Mouse (Mus musculus) CD4-positive, CD25-positive, alpha-beta regulatory T cell, adult 2 months (primary cell): ENCODE measurements around the gene Stk33.
"Not testable (repeated sequence)": the region's sequence is repeated elsewhere in the genome, so short reads cannot be mapped to it uniquely, and the experiment has no call there.

ENCODE experiments used
- DNase-seq: peaks from one replicate; pipeline ENCODE4 v3.0.0-alpha.2; 2012; ENCODE audit warnings: low read depth, low spot score

Stk33 gene

GRCm38 (mm10) chr7:109438781-109439591 lies at the start of gene Stk33:
Gene Stk33, minus strand, starts transcription at chr7:109439081.
- no peak for DNase-seq

- no peak for DNase-seq
Measured at GRCm38 (mm10) chr7:109484221-109484620, 45.3 kb upstream of the Stk33 start.

- no peak for DNase-seq
Measured at GRCm38 (mm10) chr7:109480765-109481197, 41.9 kb upstream of the Stk33 start.

- DNase-seq, result no peak
Measured at GRCm38 (mm10) chr7:109477926-109478325, 39.0 kb upstream of the Stk33 start.

GRCm38 (mm10) chr7:109470700-109471099 lies 31.8 kb upstream of the Stk33 start:
- no peak for DNase-seq

- no peak for DNase-seq
Measured at GRCm38 (mm10) chr7:109468262-109468701, 29.4 kb upstream of the Stk33 start.

- no peak for DNase-seq
Measured at GRCm38 (mm10) chr7:109467591-109467990, 28.7 kb upstream of the Stk33 start.

- DNase-seq, result no peak
Measured at GRCm38 (mm10) chr7:109460698-109461097, 21.8 kb upstream of the Stk33 start.

- DNase-seq, result no peak
Measured at GRCm38 (mm10) chr7:109456563-109456962, 17.7 kb upstream of the Stk33 start.

- DNase-seq, result no peak
Measured at GRCm38 (mm10) chr7:109455748-109456147, 16.9 kb upstream of the Stk33 start.

- DNase-seq, result no peak
Measured at GRCm38 (mm10) chr7:109454856-109455255, 16.0 kb upstream of the Stk33 start.

- no peak for DNase-seq
Measured at GRCm38 (mm10) chr7:109448060-109448459, 9.2 kb upstream of the Stk33 start.

- peak; percentile 26 for DNase-seq
Measured at GRCm38 (mm10) chr7:109445012-109445411, 6.1 kb upstream of the Stk33 start.

GRCm38 (mm10) chr7:109442739-109443138 lies 3.9 kb upstream of the Stk33 start:
- no peak for DNase-seq

GRCm38 (mm10) chr7:109440697-109441269 lies 1.9 kb upstream of the Stk33 start:
- DNase-seq, result no peak

GRCm38 (mm10) chr7:109424422-109425159 lies 14.3 kb downstream of the Stk33 start:
- no peak for DNase-seq

- no peak for DNase-seq
Measured at GRCm38 (mm10) chr7:109422803-109423202, 16.1 kb downstream of the Stk33 start.

GRCm38 (mm10) chr7:109405491-109405890 lies 33.4 kb downstream of the Stk33 start:
- DNase-seq, result no peak

- no peak for DNase-seq
Measured at GRCm38 (mm10) chr7:109399299-109399698, 39.6 kb downstream of the Stk33 start.

- no peak for DNase-seq
Measured at GRCm38 (mm10) chr7:109381131-109381530, 57.8 kb downstream of the Stk33 start.

- DNase-seq, result not testable (repeated sequence)
Measured at GRCm38 (mm10) chr7:109373556-109373955, 65.3 kb downstream of the Stk33 start.

- no peak for DNase-seq
Measured at GRCm38 (mm10) chr7:109358435-109359187, 80.3 kb downstream of the Stk33 start.
